ENCODE assay signal across 8 mouse cellular contexts in genomic region chr11:20445903-20446264, GRCm38 (mm10).
DNase-seq lines count a peak whose midpoint lies in the region; ATAC-seq lines count a peak whose summit lies in the region.

No protein-coding gene starts in this region.

- H3K4me2 ChIP-seq in hindbrain, embryonic 15.5 days, result peak overlapping the region; percentile 57

- H3K9me3 ChIP-seq in hindbrain, embryonic 15.5 days, result no peaks in the 10 kb centered on the region

- intact Hi-C loops in left cerebral cortex, postnatal 25 days (cut with DNase I), result loop anchor here (2.0 kb wide), 2 partner anchors 245 to 297 kb away; no protein-coding TSS in a partner anchor

- DNase-seq in R1 (ENCODE audit: low read depth, low spot score), result peak; percentile 80
- DNase-seq in cerebellum, adult 9-10 months, result peak; percentile 58
- peak; percentile 33 to 76 for DNase-seq in frontal cortex, adult 2 months (ENCODE audit: extremely low spot score in 1 of 2, low spot score in 1 of 2)
- peak; percentile 51 to 62 for DNase-seq in left cerebral cortex, postnatal 25 days (ENCODE audit: low spot score in 2 of 2)
- DNase-seq in right cerebral cortex, postnatal 14 days, result peak; percentile 73
- peak; percentile 74 for DNase-seq in yolk sac, embryonic 10.5 days (ENCODE audit: low spot score)

- peaks cover 12% of the 10 kb centered on the region for H3K4me1 ChIP-seq in hindbrain, embryonic 15.5 days (replicated peaks)

- H3K27ac ChIP-seq in hindbrain, embryonic 15.5 days (replicated peaks), result no peak overlapping the region

- peak overlapping the region; percentile 32; the same call in 1 of the 2 replicates for H3K9ac ChIP-seq in hindbrain, embryonic 15.5 days

- ATAC-seq in hindbrain, embryonic 15.5 days (ENCODE audit: low FRiP score, low read depth), result peak; percentile 87
- peak; percentile 97 for ATAC-seq in megakaryocyte-erythroid progenitor cell, adult 5-6 weeks (replicated peaks; ENCODE audit: low FRiP score, low TSS enrichment, poor library complexity, severe bottlenecking)

- no peaks in the 10 kb centered on the region for H3K36me3 ChIP-seq in hindbrain, embryonic 15.5 days

- WGBS in hindbrain, embryonic 15.5 days, result under 1% methylated on average over 6 of the region's 6 CpGs

- H3K27me3 ChIP-seq in hindbrain, embryonic 15.5 days, result no peaks in the 10 kb centered on the region

- peak overlapping the region; percentile 26 for H3K4me3 ChIP-seq in hindbrain, embryonic 15.5 days
